ENCODE assay signal across 8 mouse cellular contexts in the genomic region with DNA sequence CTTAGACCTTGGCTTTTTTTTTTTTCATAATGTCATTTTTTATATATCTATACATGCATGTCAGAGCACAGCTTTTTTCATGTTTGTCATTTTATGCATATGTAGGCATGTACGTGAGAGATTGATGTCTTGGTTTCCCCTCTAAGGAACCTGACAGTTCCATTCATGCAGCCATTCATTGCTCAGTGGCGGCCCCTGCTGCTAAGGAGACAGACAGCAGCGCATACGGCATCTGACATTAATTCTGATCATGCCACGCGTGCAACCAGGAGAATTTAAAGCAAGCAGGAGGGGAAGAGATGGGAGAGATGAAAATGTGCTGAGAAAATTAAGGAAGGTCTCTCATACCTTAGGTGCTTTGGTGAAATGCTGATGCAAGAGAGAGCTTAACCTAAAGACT.
A peak's percentile ranks its signal among the peaks of the same experiment; 100 is the strongest.
DNase-seq lines count a peak whose midpoint lies in the region; ATAC-seq lines count a peak whose summit lies in the region.

No protein-coding gene starts in this region.

- H3K4me3 ChIP-seq in intestine, embryonic 14.5 days (ENCODE audit: low read depth, low read length): no peak overlapping the region
- H3K4me3 ChIP-seq in midbrain, embryonic 14.5 days (replicated peaks; ENCODE audit: low read depth, low read length): peak overlapping the region; percentile 49

- no peaks in the 10 kb centered on the region for H3K27me3 ChIP-seq in intestine, embryonic 14.5 days (replicated peaks; ENCODE audit: control insufficient read depth, insufficient read depth, low read length)
- H3K27me3 ChIP-seq in midbrain, embryonic 14.5 days (ENCODE audit: control insufficient read depth, insufficient read depth, low read length): no peaks in the 10 kb centered on the region

- no peak overlapping the region for H3K27ac ChIP-seq in intestine, embryonic 14.5 days (ENCODE audit: low read depth)
- H3K27ac ChIP-seq in midbrain, embryonic 14.5 days (replicated peaks; ENCODE audit: low read depth, low read length): peak overlapping the region; percentile 85

- intact Hi-C loops in left cerebral cortex, postnatal 14 days (cut with DNase I): loop anchor here (2.0 to 5.0 kb wide), 3 partner anchors 131 to 566 kb away; no protein-coding TSS in a partner anchor

- ATAC-seq in frontal cortex, adult (ENCODE audit: low TSS enrichment): peak; percentile 40
- no peak for ATAC-seq in intestine, embryonic 14.5 days (replicated peaks; ENCODE audit: low FRiP score, low TSS enrichment, low read depth)
- ATAC-seq in midbrain, embryonic 14.5 days (ENCODE audit: low FRiP score, low TSS enrichment): peak; percentile 73

- H3K36me3 ChIP-seq in intestine, embryonic 14.5 days (ENCODE audit: control insufficient read depth, insufficient read depth, low read length): no peaks in the 10 kb centered on the region
- no peaks in the 10 kb centered on the region for H3K36me3 ChIP-seq in midbrain, embryonic 14.5 days (ENCODE audit: control insufficient read depth, insufficient read depth, low read length)

- H3K9ac ChIP-seq in intestine, embryonic 14.5 days (ENCODE audit: low read length): no peak overlapping the region
- H3K9ac ChIP-seq in midbrain, embryonic 14.5 days (replicated peaks; ENCODE audit: low read length): peak overlapping the region; percentile 59; the same call in 1 of the 2 replicates

- H3K4me1 ChIP-seq in intestine, embryonic 14.5 days (replicated peaks; ENCODE audit: control insufficient read depth, insufficient read depth, low read length): no peaks in the 10 kb centered on the region
- H3K4me1 ChIP-seq in midbrain, embryonic 14.5 days (ENCODE audit: control insufficient read depth, insufficient read depth, low read length): peaks cover 29% of the 10 kb centered on the region

- DNase-seq in spleen, adult 18-20 months: peak; percentile 7 to 66
- no peak for DNase-seq in spleen, adult 12 weeks (ENCODE audit: low spot score)
- peak; percentile 92 for DNase-seq in cerebellum, adult 9-10 months
- DNase-seq in intestine, embryonic 14.5 days (ENCODE audit: low spot score): peak; percentile 75
- DNase-seq in left cerebral cortex, postnatal 14 days (ENCODE audit: low spot score in 2 of 2): peak; percentile 89 to 90
- DNase-seq in midbrain, embryonic 14.5 days: peak; percentile 92
- peak; percentile 77 for DNase-seq in testis, postnatal 10 days (ENCODE audit: low spot score)

- H3K4me2 ChIP-seq in intestine, embryonic 14.5 days (ENCODE audit: low read length): no peak overlapping the region
- peak overlapping the region; percentile 70 for H3K4me2 ChIP-seq in midbrain, embryonic 14.5 days (ENCODE audit: low read length)

- H3K9me3 ChIP-seq in intestine, embryonic 14.5 days (ENCODE audit: control insufficient read depth, low read length): no peaks in the 10 kb centered on the region
- no peaks in the 10 kb centered on the region for H3K9me3 ChIP-seq in midbrain, embryonic 14.5 days (ENCODE audit: control insufficient read depth, low read length)

- WGBS in intestine, embryonic 14.5 days: 13% methylated on average over 6 of the region's 6 CpGs
- WGBS in midbrain, embryonic 14.5 days: 1% methylated on average over 6 of the region's 6 CpGs
